Mouse (Mus musculus): ENCODE results near the gene Kif1c. TPM values are rescaled to one million over a fixed set of nuclear protein-coding genes. Genes with fewer than 3 reads are reported as not detected.

Gene Kif1c
- total RNA-seq, 2 experiments from 2014 or later: 216 to 226 TPM

- intact Hi-C loops (cut with DNase I; ENCODE audit: low total_unique reads): no loop called here
These were observed 12.6 kb upstream of the Kif1c start, which contains the start of gene Camta2 for GRCm38 (mm10) chr11:70687601-70688199. Gene Camta2, minus strand, starts transcription at chr11:70688105.

GRCm38 (mm10) chr11:70688372-70688771 is 12.0 kb upstream of the Kif1c start:
- intact Hi-C loops (cut with DNase I; ENCODE audit: low total_unique reads): no loop called here
- no peak for DNase-seq

More at GRCm38 (mm10) chr11:70687601-70688199, 12.6 kb upstream of the Kif1c start, which contains the start of gene Camta2:
- DNase-seq: peak; percentile 92

GRCm38 (mm10) chr11:70689578-70689977 is 10.8 kb upstream of the Kif1c start:
- intact Hi-C loops (cut with DNase I; ENCODE audit: low total_unique reads): no loop called here
- DNase-seq: no peak

- intact Hi-C loops (cut with DNase I; ENCODE audit: low total_unique reads): no loop called here
- no peak for DNase-seq
These were observed 6.8 kb upstream of the Kif1c start for GRCm38 (mm10) chr11:70693504-70693903.

- no peak for DNase-seq
- intact Hi-C loops (cut with DNase I; ENCODE audit: low total_unique reads): no loop called here
These were observed 3.0 kb upstream of the Kif1c start for GRCm38 (mm10) chr11:70697376-70697775.

GRCm38 (mm10) chr11:70699051-70699450 is 1.3 kb upstream of the Kif1c start:
- no peak for DNase-seq
- intact Hi-C loops (cut with DNase I; ENCODE audit: low total_unique reads): no loop called here

- intact Hi-C loops (cut with DNase I; ENCODE audit: low total_unique reads): no loop called here
- peak; percentile 86 for DNase-seq
These were observed 265 bp downstream of the Kif1c start for GRCm38 (mm10) chr11:70700613-70701012.

- intact Hi-C loops (cut with DNase I; ENCODE audit: low total_unique reads): no loop called here
- no peak for DNase-seq
These were observed 1.0 kb downstream of the Kif1c start for GRCm38 (mm10) chr11:70701221-70701955.

GRCm38 (mm10) chr11:70701984-70702733 is 1.8 kb downstream of the Kif1c start:
- DNase-seq: no peak
- intact Hi-C loops (cut with DNase I; ENCODE audit: low total_unique reads): no loop called here

- peak; percentile 75 for DNase-seq
- intact Hi-C loops (cut with DNase I; ENCODE audit: low total_unique reads): no loop called here
These were observed 2.4 kb downstream of the Kif1c start for GRCm38 (mm10) chr11:70702781-70703180.

GRCm38 (mm10) chr11:70706127-70706526 is 5.8 kb downstream of the Kif1c start:
- no peak for DNase-seq
- intact Hi-C loops (cut with DNase I; ENCODE audit: low total_unique reads): no loop called here

- DNase-seq: no peak
- intact Hi-C loops (cut with DNase I; ENCODE audit: low total_unique reads): no loop called here
These were observed 10.7 kb downstream of the Kif1c start for GRCm38 (mm10) chr11:70711026-70711425.

GRCm38 (mm10) chr11:70713222-70713621 is 12.9 kb downstream of the Kif1c start:
- intact Hi-C loops (cut with DNase I; ENCODE audit: low total_unique reads): no loop called here
- no peak for DNase-seq

- intact Hi-C loops (cut with DNase I; ENCODE audit: low total_unique reads): no loop called here
- DNase-seq: no peak
These were observed 15.5 kb downstream of the Kif1c start for GRCm38 (mm10) chr11:70715832-70716231.

GRCm38 (mm10) chr11:70718481-70718880 is 18.1 kb downstream of the Kif1c start:
- no peak for DNase-seq
- intact Hi-C loops (cut with DNase I; ENCODE audit: low total_unique reads): no loop called here

GRCm38 (mm10) chr11:70720567-70720966 is 20.2 kb downstream of the Kif1c start:
- intact Hi-C loops (cut with DNase I; ENCODE audit: low total_unique reads): no loop called here

GRCm38 (mm10) chr11:70721072-70721471 is 20.7 kb downstream of the Kif1c start:
- intact Hi-C loops (cut with DNase I; ENCODE audit: low total_unique reads): no loop called here
- no peak for DNase-seq

More at GRCm38 (mm10) chr11:70720567-70720966, 20.2 kb downstream of the Kif1c start:
- DNase-seq: no peak

- intact Hi-C loops (cut with DNase I; ENCODE audit: low total_unique reads): no loop called here
- DNase-seq: no peak
These were observed 24.4 kb downstream of the Kif1c start for GRCm38 (mm10) chr11:70724706-70725105.

- intact Hi-C loops (cut with DNase I; ENCODE audit: low total_unique reads): no loop called here
- no peak for DNase-seq
These were observed 26.2 kb downstream of the Kif1c start for GRCm38 (mm10) chr11:70726585-70726984.

- no peak for DNase-seq
These were observed 27.0 kb downstream of the Kif1c start for GRCm38 (mm10) chr11:70727385-70727784.

More at GRCm38 (mm10) chr11:70727385-70727784, 27.0 kb downstream of the Kif1c start:
- intact Hi-C loops (cut with DNase I; ENCODE audit: low total_unique reads): no loop called here
